Mouse (Mus musculus) central nervous system, embryonic 14 days (tissue): ENCODE measurements around the gene Olfr1370. TPM values are rescaled to one million over a fixed set of nuclear protein-coding genes. Genes with fewer than 3 reads are reported as not detected.

ENCODE experiments used
- polyA plus RNA-seq: library from polyadenylated mRNA; depleted of rRNA; stranded (reverse); fragments of >200 nt; gene quantifications from 2 replicates; pipeline ENCODE4 v1.2.3, GENCODE M21; 2012; rRNA removed

Gene Olfr1370
- polyA plus RNA-seq = not detected in 2 replicates

DNA sequence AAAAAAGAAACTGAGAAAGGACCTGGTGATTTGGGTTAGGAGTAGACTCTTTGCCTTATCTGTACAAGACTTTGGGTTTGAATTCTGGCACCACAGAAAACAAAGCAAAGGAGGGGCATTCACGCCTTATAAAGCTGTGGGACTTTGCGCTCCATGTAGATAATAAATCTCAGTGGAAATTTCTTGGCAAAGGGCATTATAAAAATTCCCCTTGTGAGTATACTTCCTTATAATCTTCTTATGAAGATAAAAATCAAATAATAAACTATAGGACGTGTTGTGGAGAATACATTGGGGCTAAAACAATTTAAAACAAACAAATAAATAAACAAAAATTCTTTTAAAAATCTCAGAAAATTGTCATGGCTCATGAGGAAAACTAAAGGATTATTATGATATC, at the start of gene Olfr1370:
Gene Olfr1370 (minus strand): TSS at position 101 of the 400 bp plus-strand sequence.

DNA sequence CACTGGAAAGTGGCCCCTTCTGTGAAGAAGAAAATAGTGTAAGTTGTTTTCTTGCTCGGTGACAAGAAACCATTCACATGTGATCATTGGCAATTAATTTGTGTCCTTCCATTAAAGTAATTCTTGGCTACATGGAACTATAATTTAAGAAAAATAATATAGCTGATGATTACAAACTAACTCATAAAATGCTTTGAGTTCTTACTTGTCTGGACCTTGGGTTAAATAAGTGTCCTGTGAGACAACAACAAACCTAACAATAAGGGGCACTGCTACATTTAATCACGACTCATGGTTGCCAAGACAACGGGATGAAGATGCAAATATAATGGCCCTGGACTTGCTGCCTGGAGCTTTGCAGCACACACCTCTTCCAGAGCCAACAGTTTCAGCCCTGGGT, 36.4 kb upstream of the Olfr1370 start, which contains the start of gene Olfr1369-ps1:
Gene Olfr1369-ps1 (plus strand): TSS at position 301 of the 400 bp plus-strand sequence.

Other genes starting within 250 kb of the Olfr1370 start
- not detected in 2 replicates for gene Olfr1369-ps1, start 36.5 kb upstream of the Olfr1370 start, polyA plus RNA-seq
- gene Olfr263, start 54.7 kb upstream of the Olfr1370 start, polyA plus RNA-seq = not detected in 2 replicates
- gene Olfr1368, start 70.9 kb upstream of the Olfr1370 start, polyA plus RNA-seq = not detected in 2 replicates
- 73.5 and 75.8 TPM in 2 replicates for gene Trim27, start 104.5 kb upstream of the Olfr1370 start, polyA plus RNA-seq
- 0.02 TPM in 1 of 2 replicates, not detected in the other for gene Gpx5, start 217.8 kb upstream of the Olfr1370 start, polyA plus RNA-seq
- not detected in 2 replicates for gene Gpx6, start 237.2 kb upstream of the Olfr1370 start, polyA plus RNA-seq